Mouse (Mus musculus) C2C12 (cell line): ENCODE measurements around the gene Nfat5.

ENCODE experiments used
- CTCF ChIP-seq: IDR thresholded peaks from one replicate; pipeline ENCODE4 v1.5.1; 2011; ENCODE audit not compliant: control insufficient read depth, insufficient read depth, insufficient read length
- MAX ChIP-seq: IDR thresholded peaks from one replicate; pipeline ENCODE4 v1.6.1; 2011; ENCODE audit warnings: mild to moderate bottlenecking, control low read depth
- MYOG ChIP-seq: IDR thresholded peaks from one replicate; pipeline ENCODE4 v1.6.1; 2011; ENCODE audit not compliant: control insufficient read depth, insufficient read length; ENCODE audit errors: extremely low read depth
- USF1 ChIP-seq: IDR thresholded peaks from one replicate; pipeline ENCODE4 v1.6.1; 2011; ENCODE audit warnings: low read depth, mild to moderate bottlenecking, control low read depth, moderate library complexity

DNA sequence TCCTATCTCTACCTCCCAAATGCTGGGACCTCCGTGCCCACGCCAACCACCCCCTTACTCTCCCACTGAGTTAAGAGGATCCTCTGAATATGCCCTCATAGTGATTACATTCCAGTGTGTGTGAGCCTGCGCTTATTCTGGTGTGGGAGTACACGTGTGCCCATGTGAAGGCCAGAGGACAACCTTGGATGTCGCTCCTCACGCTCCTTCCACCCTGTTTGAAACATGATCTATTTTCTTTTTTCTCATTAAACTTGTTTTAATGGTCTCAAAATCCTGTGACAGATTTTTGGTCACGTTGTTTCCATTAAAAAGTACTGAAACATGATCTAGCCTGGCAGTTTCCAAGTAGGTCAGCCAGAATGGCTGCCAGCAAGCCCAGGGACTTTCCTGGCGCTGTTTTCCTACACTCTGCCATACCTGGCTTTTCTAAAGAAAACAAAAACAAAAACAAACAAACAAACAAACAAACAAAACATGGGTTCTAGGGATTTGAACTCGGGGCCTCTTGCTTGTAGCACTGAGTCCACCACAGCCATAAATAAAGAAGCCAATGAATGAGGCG lies 102.9 kb downstream of the Nfat5 start:
- TF ChIP-seq CTCF: no peak
- no peak for TF ChIP-seq MYOG
- no peak for TF ChIP-seq MAX
- no peak for TF ChIP-seq USF1
